Mouse (Mus musculus) macrophage (primary cell): ENCODE data around the gene Gls2. TPM values are rescaled to one million over a fixed set of nuclear protein-coding genes. Genes with fewer than 3 reads are reported as not detected.
"Not testable (repeated sequence)": the region's sequence is repeated elsewhere in the genome, so short reads cannot be mapped to it uniquely, and the experiment has no call there.

Source experiments
- H3K27ac ChIP-seq: fragments of 350-480 bp; formaldehyde crosslinking; 2 replicates; pipeline ENCODE4 v1.9.0; 2021
- H3K36me3 ChIP-seq: fragments of 350-480 bp; formaldehyde crosslinking; 2 replicates; pipeline ENCODE4 v1.9.0; 2021; ENCODE audit errors: inconsistent target
- H3K4me3 ChIP-seq: fragments of 350-480 bp; formaldehyde crosslinking; 2 replicates; pipeline ENCODE4 v1.9.0; 2021; ENCODE audit errors: inconsistent target
- H3K79me2 ChIP-seq: fragments of 350-480 bp; formaldehyde crosslinking; 2 replicates; pipeline ENCODE4 v1.9.0; 2021; ENCODE audit errors: inconsistent target
- WGBS: methylation state at CpG from one replicate; pipeline ENCODE4 v1.1.7; 2026; ENCODE audit warnings: inconsistent platforms; ENCODE audit not compliant: missing documents; 5-methylcytosine and 5-hydroxymethylcytosine counted together
- polyA plus RNA-seq: library from polyadenylated mRNA; stranded (reverse); fragments of 250-400 nt; gene quantifications from 3 replicates; pipeline ENCODE4 v1.2.4, GENCODE M21; 2018; ENCODE audit warnings: inconsistent platforms
- total RNA-seq, 78 experiments: library from RNA; depleted of rRNA; stranded (reverse); fragments of 250-400 nt; gene quantifications; 1 replicate in 9 of 78; 2 replicates in 24 of 78; 3 replicates in 43 of 78; 4 replicates in 2 of 78; pipeline ENCODE4 v1.2.4; 2018; ENCODE audit warnings: inconsistent platforms in 56 of 78

Gls2 gene
- 10 to 100 TPM in 1 of 26 experiments, 1 to 10 TPM in 6, under 1 TPM in 2, not detected in 17; 0.55 to 20.1 (median 1.7) TPM for total RNA-seq (2018; cell fraction: chromatin; rRNA removed)
- under 1 TPM in 7 of 26 experiments, not detected in 19; 0.09 to 0.62 (median 0.23) TPM for total RNA-seq (2018; cell fraction: cytosol; rRNA removed)
- 1 to 10 TPM in 2 of 26 experiments, under 1 TPM in 5, not detected in 19; 0.35 to 4.1 (median 0.86) TPM for total RNA-seq (2018; cell fraction: nucleus; rRNA removed)
- polyA plus RNA-seq, result not detected in 3 replicates

- H3K79me2 ChIP-seq, result no peaks in the 10 kb centered on the region
- no peak within 1 kb of the TSS for H3K27ac ChIP-seq
- peak within 1 kb of the TSS; percentile 34 for H3K4me3 ChIP-seq
- WGBS, result under 1% methylated on average over 46 of the region's 46 CpGs
- no peaks in the 10 kb centered on the region for H3K36me3 ChIP-seq
Measured at GRCm38 (mm10) chr10:128194024-128194550, at the start of gene Gls2. Gene Gls2, plus strand, starts transcription at chr10:128194457.

GRCm38 (mm10) chr10:128144961-128145360 is 49.3 kb upstream of the Gls2 start:
- peaks cover 19% of the 10 kb centered on the region; the same call in 1 of the 2 replicates for H3K36me3 ChIP-seq
- H3K27ac ChIP-seq, result no peak overlapping the region
- WGBS, result 65% methylated on average over 2 of the region's 2 CpGs
- no peak overlapping the region for H3K4me3 ChIP-seq
- H3K79me2 ChIP-seq, result no peaks in the 10 kb centered on the region

DNA sequence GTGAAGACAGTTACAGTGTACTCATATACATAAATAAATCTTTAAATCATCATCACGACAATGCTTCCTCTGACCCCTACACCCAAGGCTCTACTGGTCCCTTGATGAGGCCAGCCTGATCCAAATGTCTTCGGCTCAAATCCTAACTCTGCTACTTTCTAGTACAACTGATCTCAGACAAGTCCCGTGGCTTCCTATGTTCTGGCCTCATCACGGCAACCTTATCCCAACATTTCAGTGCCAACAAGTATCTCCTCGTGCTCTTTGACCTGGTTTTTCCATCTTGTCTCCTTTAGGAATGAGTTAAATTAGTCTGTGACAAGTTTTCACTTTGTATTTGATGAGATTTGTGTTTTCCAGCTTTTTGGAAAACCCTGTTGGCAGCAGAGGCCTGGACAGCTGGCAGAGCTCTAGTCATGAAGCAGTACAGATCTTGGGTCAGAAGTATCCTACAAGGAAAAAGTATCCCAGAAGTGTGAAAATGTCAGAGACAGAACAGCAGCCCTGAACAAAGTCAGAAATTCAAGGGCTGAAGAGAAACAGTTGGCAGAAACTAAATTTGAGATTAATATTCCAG is 45.4 kb upstream of the Gls2 start:
- no peak overlapping the region for H3K4me3 ChIP-seq
- 93% methylated on average over 5 of the region's 5 CpGs for WGBS
- H3K27ac ChIP-seq, result no peak overlapping the region

DNA sequence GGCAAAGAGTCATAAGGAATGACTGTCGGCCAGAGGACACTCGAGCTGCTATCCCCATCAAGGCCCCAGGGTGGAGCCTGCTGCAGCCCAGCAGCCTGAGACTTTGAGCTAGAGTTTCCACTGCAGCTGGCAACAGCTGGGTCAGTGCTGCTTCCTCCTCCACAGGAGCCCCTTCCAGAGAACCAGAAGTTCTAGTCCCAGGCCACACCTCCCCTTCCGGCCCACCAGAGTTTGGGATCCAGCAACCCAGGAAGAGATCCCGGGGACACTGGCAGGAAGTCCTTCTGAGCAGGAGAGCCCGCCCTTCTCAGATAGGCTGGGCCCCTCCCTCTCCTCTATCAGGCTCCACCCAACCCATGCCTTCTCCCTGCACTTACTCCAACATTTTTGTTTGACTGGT is 44.7 kb upstream of the Gls2 start:
- WGBS, result 12% methylated on average over 5 of the region's 5 CpGs
- no peaks in the 10 kb centered on the region for H3K79me2 ChIP-seq
- peak overlapping the region; percentile 3; the same call in 1 of the 2 replicates for H3K4me3 ChIP-seq
- 0 out of 2 replicates have a peak, but pooled peaks cover 4% of the 10 kb centered on the region for H3K36me3 ChIP-seq
- H3K27ac ChIP-seq, result peak overlapping the region; percentile 10; the same call in 1 of the 2 replicates

More for the DNA sequence above, 45.4 kb upstream of the Gls2 start:
- H3K79me2 ChIP-seq, result no peaks in the 10 kb centered on the region
- H3K36me3 ChIP-seq, result 0 out of 2 replicates have a peak, but pooled peaks cover 5% of the 10 kb centered on the region

DNA sequence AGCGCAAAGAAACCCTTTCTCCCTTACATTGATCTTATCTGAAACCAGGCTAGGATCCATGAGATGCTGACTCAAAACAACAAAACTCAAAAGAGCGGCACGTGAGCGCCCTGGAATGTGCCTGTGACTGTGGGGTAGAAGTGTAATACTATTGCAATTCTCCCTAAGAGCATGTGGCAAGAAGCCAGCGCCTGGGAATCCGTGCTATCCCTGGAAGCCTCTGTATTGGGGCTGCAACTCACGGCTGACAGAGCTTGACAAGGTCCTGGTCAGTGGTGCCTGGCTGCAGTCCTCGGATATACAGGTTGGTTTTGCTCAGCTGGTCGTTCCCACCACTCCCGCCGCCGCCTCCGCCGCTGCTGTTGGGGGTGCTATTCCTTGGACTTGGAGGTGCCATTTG is 43.3 kb upstream of the Gls2 start:
- H3K27ac ChIP-seq, result no peak overlapping the region
- H3K79me2 ChIP-seq, result no peaks in the 10 kb centered on the region
- H3K36me3 ChIP-seq, result no peaks in the 10 kb centered on the region
- no peak overlapping the region for H3K4me3 ChIP-seq
- WGBS, result 94% methylated on average over 14 of the region's 14 CpGs

GRCm38 (mm10) chr10:128153978-128154377 is 40.3 kb upstream of the Gls2 start:
- no peaks in the 10 kb centered on the region for H3K36me3 ChIP-seq
- H3K4me3 ChIP-seq, result no peak overlapping the region
- no peaks in the 10 kb centered on the region for H3K79me2 ChIP-seq
- no peak overlapping the region for H3K27ac ChIP-seq
- 100% methylated on average over 3 of the region's 3 CpGs for WGBS

DNA sequence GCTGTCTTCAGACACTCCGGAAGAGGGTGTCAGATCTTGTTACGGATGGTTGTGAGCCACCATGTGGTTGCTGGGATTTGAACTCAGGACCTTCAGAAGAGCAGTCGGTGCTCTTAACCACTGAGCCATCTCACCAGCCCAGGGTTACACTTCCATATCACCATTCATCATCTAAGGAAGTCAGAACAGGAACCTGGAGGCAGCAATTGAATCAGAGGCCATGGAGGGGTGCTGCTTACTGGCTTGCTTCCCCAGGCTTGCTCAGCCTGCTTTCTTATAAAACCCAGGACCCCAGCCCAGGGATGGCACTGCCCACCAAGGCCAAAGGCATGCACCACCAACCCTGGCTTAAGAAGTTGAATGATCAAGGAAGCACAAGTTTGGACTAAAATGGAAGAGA is 28.5 kb upstream of the Gls2 start:
- H3K4me3 ChIP-seq, H3K27ac ChIP-seq, H3K36me3 ChIP-seq: not testable (repeated sequence)
- peaks cover 13% of the 10 kb centered on the region; the same call in 1 of the 2 replicates for H3K79me2 ChIP-seq
- 86% methylated on average over 1 of the region's 3 CpGs for WGBS

- Histone ChIP-seq H3K4me3 (no peak overlapping the region), H3K36me3 (no peaks in the 10 kb centered on the region), H3K79me2 (peaks cover 18% of the 10 kb centered on the region; the same call in 1 of the 2 replicates), H3K27ac (no peak overlapping the region)
- WGBS, result 70% methylated on average over 6 of the region's 6 CpGs
Measured at GRCm38 (mm10) chr10:128167091-128167490, 27.2 kb upstream of the Gls2 start.

DNA sequence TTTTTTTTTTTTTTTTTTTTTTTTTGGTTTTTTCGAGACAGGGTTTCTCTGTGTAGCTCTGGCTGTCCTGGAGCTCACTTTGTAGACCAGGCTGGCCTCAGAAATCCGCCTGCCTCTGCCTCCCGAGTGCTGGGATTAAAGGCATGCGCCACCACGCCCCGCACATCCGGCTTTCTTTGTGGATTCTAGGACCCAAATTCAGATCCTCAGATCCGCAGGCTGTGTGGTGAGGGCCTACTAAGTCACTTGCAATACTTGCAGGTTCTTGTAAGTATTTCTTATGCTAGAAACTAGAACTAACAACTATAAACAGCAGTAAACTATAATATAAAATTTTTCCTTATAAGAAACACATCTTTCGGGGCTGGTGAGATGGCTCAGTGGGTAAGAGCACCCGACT is 22.9 kb upstream of the Gls2 start:
- H3K79me2 ChIP-seq, result peaks cover 35% of the 10 kb centered on the region; the same call in 1 of the 2 replicates
- 92% methylated on average over 9 of the region's 10 CpGs for WGBS
- H3K36me3 ChIP-seq, H3K4me3 ChIP-seq, H3K27ac ChIP-seq: not testable (repeated sequence)

- H3K27ac ChIP-seq, result no peak overlapping the region
- H3K4me3 ChIP-seq, result peak overlapping the region; percentile 68; the same call in 1 of the 2 replicates
- WGBS, result 11% methylated on average over 3 of the region's 3 CpGs
- no peaks in the 10 kb centered on the region for H3K36me3 ChIP-seq
- peaks cover 22% of the 10 kb centered on the region; the same call in 1 of the 2 replicates for H3K79me2 ChIP-seq
Measured at GRCm38 (mm10) chr10:128175302-128175701, 19.0 kb upstream of the Gls2 start.

DNA sequence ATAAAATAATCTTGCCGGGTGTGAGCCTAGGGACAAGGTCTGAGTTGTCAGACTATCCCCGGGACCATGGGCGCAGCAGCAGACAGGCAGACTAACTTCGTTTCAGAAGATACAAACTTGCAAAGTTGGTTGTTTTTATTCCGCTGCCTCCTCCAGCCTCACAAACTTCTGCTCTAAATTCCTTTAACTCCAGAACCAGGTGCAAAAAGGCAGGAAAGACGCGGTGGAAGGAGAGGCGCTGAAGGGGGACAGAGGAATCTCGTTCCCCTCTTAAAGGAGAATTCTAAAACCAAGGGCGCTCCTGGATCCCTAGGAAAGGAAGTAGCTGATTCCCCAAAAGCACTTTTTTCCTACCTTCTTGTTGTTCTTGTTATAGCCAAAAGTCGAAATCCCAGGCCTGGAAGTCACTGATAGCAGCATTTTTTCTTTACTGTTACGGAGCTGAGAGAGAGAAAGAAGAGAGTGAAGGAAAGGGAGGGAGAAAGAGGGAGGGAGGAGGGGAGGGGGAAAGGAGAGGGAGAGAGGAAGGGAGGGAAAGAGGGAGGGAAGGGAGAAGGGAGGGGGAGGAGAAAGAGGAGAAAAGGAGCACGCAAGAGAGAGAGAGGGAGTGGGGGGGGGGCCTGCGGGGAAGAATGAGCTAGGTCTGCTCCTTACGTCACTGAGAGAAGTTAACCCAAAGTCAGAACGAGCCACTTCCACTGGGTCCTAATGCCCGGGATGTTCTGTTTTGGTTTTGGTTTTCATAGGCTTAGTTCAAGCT is 18.1 kb upstream of the Gls2 start:
- Histone ChIP-seq H3K79me2 (peaks cover 22% of the 10 kb centered on the region; the same call in 1 of the 2 replicates), H3K36me3 (no peaks in the 10 kb centered on the region), H3K4me3 (peak overlapping the region; percentile 68), H3K27ac (0 out of 2 replicates have a peak overlapping the region, but pooled peaks have one; percentile 19)
- 2% methylated on average over 17 of the region's 17 CpGs for WGBS

DNA sequence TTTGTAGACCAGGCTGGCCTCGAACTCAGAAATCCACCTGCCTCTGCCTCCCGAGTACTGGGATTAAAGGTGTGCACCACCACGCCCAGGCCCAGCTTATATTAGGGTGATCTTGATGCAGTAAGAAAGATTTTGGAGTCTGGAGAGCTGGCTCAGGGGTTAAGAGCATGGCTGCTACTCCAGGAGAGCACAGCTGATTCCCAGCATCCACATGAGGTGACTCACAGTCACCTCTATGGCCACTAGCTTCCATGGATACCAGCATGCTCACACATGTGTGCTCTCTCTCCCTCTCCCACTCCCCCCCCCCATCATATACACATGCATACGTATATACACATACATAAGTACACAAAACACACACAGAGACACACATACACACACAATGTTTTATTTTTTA is 16.9 kb upstream of the Gls2 start:
- no peak overlapping the region for H3K27ac ChIP-seq
- H3K36me3 ChIP-seq, result no peaks in the 10 kb centered on the region
- 95% methylated on average over 4 of the region's 4 CpGs for WGBS
- peaks cover 15% of the 10 kb centered on the region; the same call in 1 of the 2 replicates for H3K79me2 ChIP-seq
- no peak overlapping the region for H3K4me3 ChIP-seq

DNA sequence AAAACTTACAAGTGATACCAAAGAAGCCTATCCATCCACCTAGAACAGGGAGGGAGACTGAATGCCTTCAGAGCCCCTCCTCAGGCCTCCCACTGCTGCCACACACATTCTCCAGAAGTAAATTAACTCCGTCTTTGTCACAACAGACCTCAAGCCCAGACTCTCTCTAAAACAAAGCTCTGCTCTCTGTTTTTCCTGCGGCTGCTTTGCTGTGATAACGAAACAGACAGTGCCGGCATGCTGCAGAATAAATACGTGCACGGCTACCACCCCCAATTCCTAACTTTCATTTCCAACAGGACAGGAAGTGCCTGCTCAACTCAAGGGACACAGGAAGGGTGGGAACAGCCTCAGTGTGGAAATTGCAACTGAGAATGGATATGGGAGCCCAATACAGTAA is 14.3 kb upstream of the Gls2 start, which contains the start of gene Rbms2:
Gene Rbms2 (minus strand): TSS at position 309 of the 400 bp plus-strand sequence.
- Histone ChIP-seq H3K27ac (no peak within 1 kb of the TSS), H3K79me2 (peaks cover 4% of the 10 kb centered on the region; the same call in 1 of the 2 replicates), H3K4me3 (no peak within 1 kb of the TSS), H3K36me3 (no peaks in the 10 kb centered on the region)
- WGBS, result 25% methylated on average over 6 of the region's 6 CpGs

DNA sequence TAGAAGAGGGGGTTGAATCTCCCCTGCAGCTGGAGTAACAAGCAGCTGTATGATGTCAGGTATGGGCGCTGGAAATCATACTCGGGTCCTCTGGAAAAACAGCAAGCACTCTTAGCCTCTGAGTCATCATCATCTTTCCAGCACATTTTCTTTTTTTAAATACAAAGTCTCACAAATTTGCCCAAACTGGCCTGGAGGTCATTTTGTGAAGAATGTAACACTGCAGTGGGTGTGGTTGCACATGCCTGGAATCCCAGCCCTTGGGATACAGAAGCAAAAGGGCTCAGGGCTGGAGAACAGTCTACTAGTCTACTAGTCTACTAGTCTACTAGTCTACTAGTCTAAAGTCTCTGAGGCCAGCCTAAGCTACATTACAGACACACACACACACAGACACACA is 10.0 kb upstream of the Gls2 start:
- Histone ChIP-seq H3K36me3 (no peaks in the 10 kb centered on the region), H3K4me3 (no peak overlapping the region), H3K27ac (no peak overlapping the region), H3K79me2 (no peaks in the 10 kb centered on the region)
- 85% methylated on average over 2 of the region's 2 CpGs for WGBS
